Mouse (Mus musculus) embryonic fibroblast, embryonic 13.5 days (primary cell): Measurements from ENCODE around the gene Gm28051.

ENCODE experiments used
- CTCF ChIP-seq: IDR thresholded peaks from 2 replicates; pipeline ENCODE4 v1.5.1; 2011; ENCODE audit warnings: mild to moderate bottlenecking, control low read depth, low read length, moderate library complexity, borderline replicate concordance; ENCODE audit not compliant: insufficient read depth
- POLR2A ChIP-seq: IDR thresholded peaks from 2 replicates; pipeline ENCODE4 v1.6.1; 2011; ENCODE audit warnings: low read depth, mild to moderate bottlenecking, control low read depth, low read length, moderate library complexity

- TF ChIP-seq POLR2A (no peak), CTCF (no peak)
Observed at GRCm38 (mm10) chr12:102689773-102690563, 67.6 kb downstream of the Gm28051 start.
